Mouse (Mus musculus) testis, adult 2 months (tissue): ENCODE results near the gene Pi4kb. TPM values are rescaled to one million over a fixed set of nuclear protein-coding genes. Genes with fewer than 3 reads are reported as not detected.

Experiments used
- H3K27ac ChIP-seq: fragments of 200-500 bp; 2 replicates; pipeline ENCODE4 v1.5.1; 2012; ENCODE audit warnings: low read depth, low read length; ENCODE audit not compliant: control insufficient read depth, insufficient read depth
- H3K27me3 ChIP-seq: fragments of 200-500 bp; 2 replicates; pipeline ENCODE4 v1.6.1; 2012; ENCODE audit warnings: mild to moderate bottlenecking, low read length, moderate library complexity; ENCODE audit not compliant: control insufficient read depth, insufficient read depth
- H3K36me3 ChIP-seq: fragments of 200-500 bp; 2 replicates; pipeline ENCODE4 v1.6.1; 2012; ENCODE audit warnings: mild to moderate bottlenecking, low read length; ENCODE audit not compliant: control insufficient read depth, insufficient read depth
- H3K4me1 ChIP-seq: fragments of 200-500 bp; 2 replicates; pipeline ENCODE4 v1.6.1; 2012; ENCODE audit warnings: low read length; ENCODE audit not compliant: control insufficient read depth, insufficient read depth
- H3K4me3 ChIP-seq: fragments of 200-500 bp; 2 replicates; pipeline ENCODE4 v1.5.1; 2012; ENCODE audit warnings: low read depth, mild to moderate bottlenecking, low read length, moderate library complexity, mixed read lengths; ENCODE audit not compliant: control insufficient read depth
- CTCF ChIP-seq: fragments of 200-500 bp; IDR thresholded peaks from 2 replicates; pipeline ENCODE4 v1.5.1; 2012; ENCODE audit warnings: low read depth, mild to moderate bottlenecking, inconsistent platforms, low read length, moderate library complexity; ENCODE audit not compliant: control insufficient read depth, insufficient read depth, insufficient replicate concordance
- POLR2A ChIP-seq: fragments of 200-500 bp; IDR thresholded peaks from 2 replicates; pipeline ENCODE4 v1.6.1; 2012; ENCODE audit warnings: low read depth, mild to moderate bottlenecking, inconsistent platforms, low read length, moderate library complexity; ENCODE audit not compliant: control insufficient read depth
- polyA plus RNA-seq: library from polyadenylated mRNA; depleted of rRNA; stranded (reverse); fragments of >200 nt; gene quantifications from 2 replicates; pipeline ENCODE4 v1.2.3, GENCODE M21; 2012

Gene Pi4kb
- polyA plus RNA-seq, 1 experiment: 24.1 TPM

GRCm38 (mm10) chr3:94953384-94953763 is 21.2 kb upstream of the Pi4kb start:
- Histone ChIP-seq H3K4me3 (peak overlapping the region; percentile 97), H3K27ac (peak overlapping the region; percentile 95), H3K27me3 (no peaks in the 10 kb centered on the region), H3K4me1 (peaks cover 10% of the 10 kb centered on the region), H3K36me3 (no peaks in the 10 kb centered on the region; the same call in none of the 2 replicates)
- TF ChIP-seq CTCF: no peak
- no peak for TF ChIP-seq POLR2A

DNA sequence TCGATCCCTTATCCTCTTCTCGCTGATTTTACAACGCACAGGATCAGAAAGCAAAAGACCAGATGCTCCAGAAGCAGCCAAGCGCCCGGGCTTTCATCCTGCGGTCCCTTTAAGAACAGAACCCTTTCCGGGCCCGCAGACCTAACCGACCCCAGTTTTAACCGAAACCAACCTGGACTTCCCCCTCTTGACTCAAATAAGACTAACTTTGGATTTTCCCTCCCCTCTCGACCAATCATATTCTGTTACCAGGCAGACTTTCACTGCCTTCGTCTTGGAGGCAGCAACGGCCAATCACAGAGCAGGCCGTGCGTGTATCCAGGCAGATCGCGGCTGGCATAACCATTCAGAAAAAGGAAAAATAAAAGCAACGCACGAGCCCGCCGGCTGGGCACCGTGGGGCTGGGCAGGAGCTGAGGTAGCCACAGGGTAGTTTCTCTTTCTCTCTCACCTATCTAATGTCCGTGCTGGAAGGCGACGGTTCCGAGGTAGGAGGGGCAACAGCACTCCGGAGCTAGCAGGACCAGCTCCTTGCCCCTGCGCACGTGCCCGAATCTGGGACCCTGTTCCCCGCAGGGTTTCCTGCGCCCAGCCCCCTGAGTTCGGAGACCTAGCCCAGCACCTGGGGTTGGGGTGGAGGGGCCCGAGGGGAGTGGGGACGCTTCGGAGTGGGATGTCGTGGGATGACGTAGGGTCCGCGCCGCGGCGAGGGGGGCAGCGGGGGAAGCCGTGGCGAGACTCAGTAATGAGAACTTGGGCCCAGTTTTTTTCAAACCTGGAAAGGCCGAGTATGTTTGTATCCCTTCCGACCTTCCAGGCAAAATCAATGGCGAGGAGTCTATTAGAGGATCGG is 20.5 kb upstream of the Pi4kb start, which contains the start of gene Rfx5:
Rfx5 (plus strand) TSS at position 312 of the 853 bp plus-strand sequence.
- Histone ChIP-seq H3K36me3 (peaks cover 2% of the 10 kb centered on the region), H3K4me1 (peaks cover 10% of the 10 kb centered on the region), H3K27me3 (no peaks in the 10 kb centered on the region), H3K4me3 (peak within 1 kb of the TSS; percentile 97), H3K27ac (peak within 1 kb of the TSS; percentile 97)
- TF ChIP-seq CTCF (no peak), POLR2A (peak; percentile 78)

- no peaks in the 10 kb centered on the region for H3K27me3 ChIP-seq
These were observed 16.2 kb upstream of the Pi4kb start for GRCm38 (mm10) chr3:94958295-94958694.

GRCm38 (mm10) chr3:94959871-94960270 is 14.7 kb upstream of the Pi4kb start:
- no peak overlapping the region for H3K27ac ChIP-seq
- peaks cover 2% of the 10 kb centered on the region for H3K36me3 ChIP-seq
- H3K4me3 ChIP-seq: no peak overlapping the region
- H3K27me3 ChIP-seq: no peaks in the 10 kb centered on the region
- peaks cover 3% of the 10 kb centered on the region for H3K4me1 ChIP-seq
- no peak; the same call in 1 of the 2 replicates for TF ChIP-seq POLR2A
- TF ChIP-seq CTCF: no peak

More at GRCm38 (mm10) chr3:94958295-94958694, 16.2 kb upstream of the Pi4kb start:
- no peak overlapping the region for H3K27ac ChIP-seq
- H3K36me3 ChIP-seq: peaks cover 2% of the 10 kb centered on the region
- H3K4me1 ChIP-seq: peaks cover 4% of the 10 kb centered on the region
- no peak overlapping the region for H3K4me3 ChIP-seq
- TF ChIP-seq CTCF (no peak), POLR2A (no peak)

GRCm38 (mm10) chr3:94960322-94960721 is 14.2 kb upstream of the Pi4kb start:
- TF ChIP-seq POLR2A: peak; percentile 10; the same call in 1 of the 2 replicates
- TF ChIP-seq CTCF: no peak
- Histone ChIP-seq H3K27me3 (no peaks in the 10 kb centered on the region), H3K4me3 (no peak overlapping the region), H3K4me1 (no peaks in the 10 kb centered on the region), H3K36me3 (peaks cover 2% of the 10 kb centered on the region), H3K27ac (no peak overlapping the region)

GRCm38 (mm10) chr3:94964989-94965388 is 9.5 kb upstream of the Pi4kb start:
- Histone ChIP-seq H3K27ac (no peak overlapping the region), H3K27me3 (no peaks in the 10 kb centered on the region), H3K36me3 (no peaks in the 10 kb centered on the region; the same call in 1 of the 2 replicates), H3K4me3 (no peak overlapping the region), H3K4me1 (no peaks in the 10 kb centered on the region)
- no peak for TF ChIP-seq POLR2A
- no peak for TF ChIP-seq CTCF

- no peaks in the 10 kb centered on the region for H3K4me1 ChIP-seq
- no peaks in the 10 kb centered on the region for H3K36me3 ChIP-seq
- no peaks in the 10 kb centered on the region for H3K27me3 ChIP-seq
- TF ChIP-seq CTCF: no peak
- TF ChIP-seq POLR2A: no peak
- H3K27ac ChIP-seq: no peak overlapping the region
- H3K4me3 ChIP-seq: no peak overlapping the region
These were observed 8.7 kb upstream of the Pi4kb start for GRCm38 (mm10) chr3:94965878-94966277.

GRCm38 (mm10) chr3:94972552-94972951 is 2.0 kb upstream of the Pi4kb start:
- H3K27ac ChIP-seq: no peak overlapping the region
- H3K27me3 ChIP-seq: no peaks in the 10 kb centered on the region
- peaks cover 5% of the 10 kb centered on the region for H3K4me1 ChIP-seq
- no peaks in the 10 kb centered on the region; the same call in 1 of the 2 replicates for H3K36me3 ChIP-seq
- TF ChIP-seq POLR2A: no peak
- no peak for TF ChIP-seq CTCF
- no peak overlapping the region for H3K4me3 ChIP-seq
